ENCODE assay signal across 9 mouse cellular contexts in genomic region chr8:120231870-120232269, GRCm38 (mm10). TPM values are rescaled to one million over a fixed set of nuclear protein-coding genes. Genes with fewer than 3 reads are reported as not detected.
A peak's percentile ranks its signal among the peaks of the same experiment; 100 is the strongest.
DNase-seq lines count a peak whose midpoint lies in the region; ATAC-seq lines count a peak whose summit lies in the region.
"Had no signal": no experiment of that assay in that cellular context is flagged by ENCODE, and none has a peak within 500 bp of the region (broad histone marks: within the 10 kb centered on the region; RNA-seq: fewer than 3 reads in every experiment).

No protein-coding gene starts in this region.

- H3K36me3 ChIP-seq in lung, embryonic 15.5 days, result peaks cover 6% of the 10 kb centered on the region; the same call in 1 of the 2 replicates
- H3K36me3 ChIP-seq in limb, embryonic 10.5 days, result peaks cover 27% of the 10 kb centered on the region
- H3K36me3 ChIP-seq in stomach, embryonic 15.5 days, result no peaks in the 10 kb centered on the region

- peak overlapping the region; percentile 98 for H3K4me2 ChIP-seq in lung, embryonic 15.5 days
- H3K4me2 ChIP-seq in stomach, embryonic 15.5 days, result peak overlapping the region; percentile 95

- peaks cover 31% of the 10 kb centered on the region for H3K27me3 ChIP-seq in lung, embryonic 15.5 days
- peaks cover 27% of the 10 kb centered on the region for H3K27me3 ChIP-seq in limb, embryonic 10.5 days (ENCODE audit: low read depth, poor library complexity, severe bottlenecking)
- H3K27me3 ChIP-seq in stomach, embryonic 15.5 days (replicated peaks), result 0 out of 2 replicates have a peak, but pooled peaks cover 9% of the 10 kb centered on the region

- H3K4me3 ChIP-seq in lung, embryonic 15.5 days, result peak overlapping the region; percentile 64
- H3K4me3 ChIP-seq in limb, embryonic 10.5 days, result peak overlapping the region; percentile 76
- peak overlapping the region; percentile 32 for H3K4me3 ChIP-seq in stomach, embryonic 15.5 days (replicated peaks)
- H3K4me3 ChIP-seq: erythroblast, embryonic 14.5 days had no signal

- WGBS in lung, embryonic 15.5 days, result 52% methylated on average over 3 of the region's 3 CpGs
- WGBS in limb, embryonic 10.5 days, result 73% methylated on average over 3 of the region's 3 CpGs
- 72% methylated on average over 3 of the region's 3 CpGs for WGBS in stomach, embryonic 15.5 days

- no peak overlapping the region for H3K9ac ChIP-seq in lung, embryonic 15.5 days
- H3K9ac ChIP-seq in stomach, embryonic 15.5 days, result 0 out of 2 replicates have a peak overlapping the region, but pooled peaks have one; percentile 2

- DNase-seq in lung, adult 18-20 months, result no peak
- DNase-seq in heart, adult 9 months (ENCODE audit: low spot score in 2 of 2), result peak; percentile 73 to 79
- DNase-seq in limb, embryonic 10.5 days (ENCODE audit: low spot score), result no peak
- no peak for DNase-seq in kidney, adult 11 months
- no peak for DNase-seq in embryo, embryonic 11 days
- DNase-seq in thymus, adult 18-20 months, result no peak

- no peak for ATAC-seq in lung, embryonic 15.5 days (ENCODE audit: borderline replicate concordance, extremely low read depth, low FRiP score, low TSS enrichment)
- no peak for ATAC-seq in stomach, embryonic 15.5 days (ENCODE audit: insufficient read depth, low FRiP score, low read depth)

- peaks cover 70% of the 10 kb centered on the region for H3K4me1 ChIP-seq in lung, embryonic 15.5 days
- peaks cover 78% of the 10 kb centered on the region for H3K4me1 ChIP-seq in limb, embryonic 10.5 days
- H3K4me1 ChIP-seq in stomach, embryonic 15.5 days, result peaks cover 69% of the 10 kb centered on the region

- no peak overlapping the region for H3K27ac ChIP-seq in lung, embryonic 15.5 days
- peak overlapping the region; percentile 16; the same call in 1 of the 2 replicates for H3K27ac ChIP-seq in limb, embryonic 10.5 days
- no peak overlapping the region for H3K27ac ChIP-seq in stomach, embryonic 15.5 days

- no peaks in the 10 kb centered on the region for H3K9me3 ChIP-seq in lung, embryonic 15.5 days
- no peaks in the 10 kb centered on the region for H3K9me3 ChIP-seq in limb, embryonic 10.5 days (replicated peaks)
- H3K9me3 ChIP-seq in stomach, embryonic 15.5 days, result no peaks in the 10 kb centered on the region

RNA-seq across cellular contexts. Expression of gene Gse1, which starts 3.6 kb away (rescaled TPM):
- polyA plus RNA-seq in lung, embryonic 15.5 days (2015; fragmentation: Nextera tagmentation; extraction: Ambion mirVana), result 9.6 and 12.6 TPM in 2 replicates
- polyA plus RNA-seq in limb, embryonic 10.5 days (2016; fragmentation: Nextera tagmentation; extraction: Ambion mirVana), result 6.7 and 8.1 TPM in 2 replicates
- polyA plus RNA-seq in stomach, embryonic 15.5 days (2015; fragmentation: Nextera tagmentation; extraction: Ambion mirVana), result 9.6 and 10.8 TPM in 2 replicates

RNA-seq across cellular contexts. Expression of gene Fam92b, which starts 54.6 kb away (rescaled TPM):
- 1.1 and 1.4 TPM in 2 replicates for polyA plus RNA-seq in lung, embryonic 15.5 days (2015; fragmentation: Nextera tagmentation; extraction: Ambion mirVana)
- polyA plus RNA-seq in limb, embryonic 10.5 days (2016; fragmentation: Nextera tagmentation; extraction: Ambion mirVana), result 0.16 TPM in 1 of 2 replicates, not detected in the other
- polyA plus RNA-seq in stomach, embryonic 15.5 days (2015; fragmentation: Nextera tagmentation; extraction: Ambion mirVana), result 0.80 and 0.94 TPM in 2 replicates
- polyA plus RNA-seq: erythroblast, embryonic 14.5 days had no signal

Comparison
In these comparisons a context has a peak if more than half of its experiments do, and no peak if none do; other contexts are left out.
1. DNase-seq: peak in heart, adult 9 months (2 of 2); none in lung, adult 18-20 months (0 of 2), limb, embryonic 10.5 days (single experiment), kidney, adult 11 months (single experiment), embryo, embryonic 11 days (single experiment) and thymus, adult 18-20 months (0 of 2).
2. Peak in every context shown above with its lines, with median percentiles within 50 percentile points of each other: H3K4me3 ChIP-seq.